Mouse (Mus musculus) hindbrain, embryonic 14.5 days (tissue): ENCODE results near the gene Slc23a3. TPM values are rescaled to one million over a fixed set of nuclear protein-coding genes. Genes with fewer than 3 reads are reported as not detected.
A peak's percentile ranks its signal among the peaks of the same experiment; 100 is the strongest.

ENCODE experiments used
- ATAC-seq: fragments of 200-750 bp; cut with Nextera tagmentation; 2 replicates; pipeline ENCODE4 v1.8.0; 2017; ENCODE audit warnings: moderate number of reproducible peaks, mild to moderate bottlenecking, moderate TSS enrichment, moderate library complexity; ENCODE audit not compliant: low FRiP score
- DNase-seq: peaks from one replicate; pipeline ENCODE4 v3.0.0-alpha.2; 2015; ENCODE audit warnings: low spot score
- H3K27ac ChIP-seq: fragments of 300-500 bp; sonication (generic); 2 replicates; pipeline ENCODE4 v1.5.1; 2014; ENCODE audit warnings: mild to moderate bottlenecking, moderate library complexity
- H3K27me3 ChIP-seq: fragments of 300-500 bp; sonication (generic); 2 replicates; pipeline ENCODE4 v1.6.1; 2014; ENCODE audit warnings: mild to moderate bottlenecking, low read length, mixed read lengths; ENCODE audit not compliant: control insufficient read depth, insufficient read depth
- H3K36me3 ChIP-seq: fragments of 300-500 bp; sonication (generic); replicated peaks from 2 replicates; pipeline ENCODE4 v1.6.1; 2014; ENCODE audit not compliant: control insufficient read depth, insufficient read depth
- H3K4me1 ChIP-seq: fragments of 300-500 bp; sonication (generic); replicated peaks from 2 replicates; pipeline ENCODE4 v1.6.1; 2014; ENCODE audit warnings: antibody characterized with exemption, low read length, mixed read lengths; ENCODE audit not compliant: control insufficient read depth, insufficient read depth
- H3K4me2 ChIP-seq: fragments of 300-500 bp; sonication (generic); replicated peaks from 2 replicates; pipeline ENCODE4 v1.6.1; 2014; ENCODE audit warnings: mild to moderate bottlenecking, moderate library complexity
- H3K4me3 ChIP-seq: fragments of 300-500 bp; sonication (generic); replicated peaks from 2 replicates; pipeline ENCODE4 v1.5.1; 2014; ENCODE audit warnings: mild to moderate bottlenecking, low read length
- H3K9ac ChIP-seq: fragments of 300-500 bp; sonication (generic); 2 replicates; pipeline ENCODE4 v1.6.1; 2014
- H3K9me3 ChIP-seq: fragments of 300-500 bp; sonication (generic); 2 replicates; pipeline ENCODE4 v1.6.1; 2016; ENCODE audit warnings: low read length; ENCODE audit not compliant: control insufficient read depth
- WGBS: fragments of 180-500 bp; shearing (Covaris S2); extraction: QIAGEN DNeasy Blood & Tissue Kit; methylation state at CpG from one replicate; pipeline ENCODE4 v1.1.7; 2014; 5-methylcytosine and 5-hydroxymethylcytosine counted together
- polyA plus RNA-seq: library from polyadenylated mRNA; unstranded; fragments of >200 nt; fragmentation: Nextera tagmentation; extraction: Ambion mirVana; gene quantifications from 2 replicates; pipeline ENCODE4 v1.2.1, GENCODE M21; 2014

The Slc23a3 gene
- polyA plus RNA-seq, 1 experiment from 2014 or later, result not detected

DNA sequence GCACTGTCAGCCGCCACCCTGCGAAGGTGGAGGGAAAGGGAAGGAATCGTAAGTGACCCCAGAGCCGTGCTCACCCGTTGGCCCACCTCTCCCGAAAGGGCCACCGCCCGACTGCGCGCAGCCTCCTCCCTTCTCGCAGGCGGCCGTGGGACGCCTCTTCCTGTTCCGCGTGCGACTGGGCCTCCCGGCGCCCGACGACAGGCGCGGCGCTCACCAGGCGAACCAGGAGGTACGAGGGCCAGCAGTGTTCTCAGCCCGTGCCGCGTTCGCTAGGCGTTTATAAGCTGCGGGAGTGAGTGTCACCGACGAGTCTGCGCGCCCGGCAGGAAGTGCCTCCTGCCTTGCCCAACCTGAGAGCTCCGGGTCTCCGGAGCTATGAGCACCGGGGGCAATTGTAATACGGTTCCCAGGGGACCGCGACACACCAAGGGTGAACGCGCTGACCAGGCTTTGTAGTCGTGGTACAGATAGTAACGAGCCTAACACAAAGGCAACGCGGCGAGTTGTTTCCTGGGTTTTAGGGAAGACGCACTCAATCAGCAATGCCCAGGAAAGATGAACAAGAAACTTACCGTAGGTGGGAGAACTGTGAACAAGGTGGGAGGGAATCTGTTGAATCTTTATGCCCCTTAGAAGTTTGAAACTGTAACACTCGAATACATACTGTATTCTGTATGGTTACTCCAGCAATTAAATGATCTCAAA, 7.9 kb upstream of the Slc23a3 start:
- Histone ChIP-seq H3K4me3 (peak overlapping the region; percentile 85), H3K9ac (peak overlapping the region; percentile 96), H3K27ac (peak overlapping the region; percentile 96), H3K27me3 (no peaks in the 10 kb centered on the region), H3K9me3 (no peaks in the 10 kb centered on the region), H3K4me1 (peaks cover 22% of the 10 kb centered on the region), H3K36me3 (peaks cover 57% of the 10 kb centered on the region), H3K4me2 (peak overlapping the region; percentile 82)
- DNase-seq, result peak; percentile 38
- under 1% methylated on average over 53 of the region's 53 CpGs for WGBS
- ATAC-seq, result 0 out of 2 replicates have a peak, but pooled peaks have one; percentile 9

DNA sequence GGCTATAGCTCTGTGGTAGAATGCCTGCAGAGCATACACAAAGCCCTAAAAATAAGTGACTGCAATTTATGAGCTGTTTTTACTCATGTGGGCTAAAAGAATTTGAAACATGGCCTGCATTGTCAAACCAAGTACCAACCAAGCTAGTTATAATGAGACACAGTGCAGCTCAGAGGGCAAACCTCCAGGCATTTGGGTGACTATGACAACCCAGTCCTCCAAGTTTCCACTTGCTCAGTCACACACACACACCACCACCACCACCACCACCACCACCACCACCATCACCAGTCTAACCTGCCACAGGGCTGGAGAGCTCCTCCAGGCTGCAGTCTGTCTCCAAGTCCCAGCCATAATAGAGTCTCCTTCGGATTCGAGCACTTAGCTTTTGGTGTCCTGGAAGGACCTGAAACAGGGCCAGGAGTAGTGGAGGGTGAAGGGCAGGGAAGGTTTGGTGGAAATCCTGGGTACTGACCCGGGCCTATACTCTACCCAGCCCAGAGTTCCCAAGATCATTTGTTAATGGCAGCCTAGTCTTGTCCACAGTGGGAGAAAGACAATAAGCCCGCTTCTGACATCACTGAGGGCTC, 7.0 kb upstream of the Slc23a3 start:
- no peaks in the 10 kb centered on the region for H3K9me3 ChIP-seq
- peak overlapping the region; percentile 96; the same call in 1 of the 2 replicates for H3K27ac ChIP-seq
- ATAC-seq (no peak), DNase-seq (no peak)
- H3K4me1 ChIP-seq, result peaks cover 22% of the 10 kb centered on the region
- H3K4me2 ChIP-seq, result peak overlapping the region; percentile 82
- peak overlapping the region; percentile 85 for H3K4me3 ChIP-seq
- peak overlapping the region; percentile 96 for H3K9ac ChIP-seq
- H3K27me3 ChIP-seq, result no peaks in the 10 kb centered on the region
- WGBS, result 56% methylated on average over 4 of the region's 4 CpGs
- H3K36me3 ChIP-seq, result peaks cover 57% of the 10 kb centered on the region

DNA sequence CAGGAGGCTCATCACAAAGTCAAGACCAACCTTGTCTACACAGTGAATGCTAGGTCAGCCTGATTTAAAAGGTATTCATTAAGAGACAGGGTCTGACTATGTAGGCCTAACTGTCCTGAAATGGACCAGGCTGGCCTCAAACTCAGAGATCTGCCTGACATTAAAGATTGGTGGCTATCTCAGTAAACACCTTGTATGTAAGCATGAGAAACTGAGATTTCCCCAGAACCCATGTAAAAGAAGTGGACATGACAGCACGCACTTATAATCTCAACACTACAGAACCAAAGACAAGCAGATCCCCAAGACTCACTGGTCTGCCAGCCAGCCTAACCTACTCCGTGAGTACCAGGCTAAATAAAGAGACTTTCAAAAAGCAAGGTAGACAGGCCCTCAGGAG, 4.8 kb upstream of the Slc23a3 start:
- no peak for DNase-seq
- 93% methylated on average over 2 of the region's 2 CpGs for WGBS
- no peak for ATAC-seq
- no peak overlapping the region for H3K9ac ChIP-seq
- H3K27me3 ChIP-seq, result no peaks in the 10 kb centered on the region
- H3K4me3 ChIP-seq, result no peak overlapping the region
- H3K27ac ChIP-seq, result no peak overlapping the region
- no peaks in the 10 kb centered on the region for H3K9me3 ChIP-seq
- H3K4me2 ChIP-seq, result no peak overlapping the region
- peaks cover 11% of the 10 kb centered on the region for H3K4me1 ChIP-seq
- peaks cover 47% of the 10 kb centered on the region for H3K36me3 ChIP-seq

DNA sequence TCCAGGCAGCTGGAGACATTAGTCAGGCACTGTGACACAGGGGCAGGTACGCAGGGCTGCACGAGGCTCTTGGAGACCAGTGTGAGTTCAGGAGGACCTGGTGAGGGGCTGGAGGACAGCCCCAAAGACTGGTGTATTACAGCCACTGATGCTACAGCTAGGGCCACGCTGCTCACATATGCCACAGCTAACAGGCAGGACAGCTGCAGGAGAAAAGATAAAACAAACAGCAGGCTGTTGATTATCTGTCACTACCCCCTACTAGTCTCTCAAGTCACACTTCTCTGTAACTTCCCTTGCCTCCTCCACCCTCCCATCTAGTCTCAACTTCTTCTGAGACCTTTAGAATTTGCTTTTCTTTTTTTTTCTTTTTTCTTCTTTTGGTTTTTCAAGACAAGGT, 3.0 kb upstream of the Slc23a3 start:
- Histone ChIP-seq H3K27me3 (no peaks in the 10 kb centered on the region), H3K4me2 (no peak overlapping the region), H3K4me1 (peaks cover 9% of the 10 kb centered on the region), H3K36me3 (peaks cover 47% of the 10 kb centered on the region), H3K27ac (no peak overlapping the region), H3K9ac (no peak overlapping the region), H3K9me3 (no peaks in the 10 kb centered on the region), H3K4me3 (no peak overlapping the region)
- DNase-seq, result no peak
- WGBS, result 91% methylated on average over 3 of the region's 3 CpGs
- ATAC-seq, result no peak

DNA sequence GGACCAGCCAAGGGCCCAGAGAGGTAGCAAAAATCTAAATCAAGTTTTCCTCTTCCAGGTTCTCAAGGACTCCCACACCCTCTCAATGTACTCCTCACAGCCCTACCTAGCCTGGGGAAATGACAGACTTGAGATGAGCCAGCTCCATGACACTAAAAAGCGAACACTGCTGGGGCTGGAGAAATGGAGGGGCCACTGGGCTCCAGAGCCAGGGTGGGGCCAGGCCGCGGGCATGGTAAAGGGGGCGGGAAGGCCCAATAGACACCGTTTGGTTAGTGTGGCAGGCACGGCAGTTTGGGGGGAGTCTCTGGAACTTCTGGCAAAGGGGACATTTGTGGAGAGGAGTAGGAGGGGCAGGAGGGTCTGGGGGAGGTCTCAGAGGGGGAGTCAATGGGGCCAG, 2.6 kb upstream of the Slc23a3 start:
- Histone ChIP-seq H3K9ac (no peak overlapping the region), H3K27me3 (no peaks in the 10 kb centered on the region), H3K4me3 (no peak overlapping the region), H3K4me1 (peaks cover 9% of the 10 kb centered on the region), H3K9me3 (no peaks in the 10 kb centered on the region), H3K27ac (no peak overlapping the region), H3K4me2 (no peak overlapping the region), H3K36me3 (peaks cover 47% of the 10 kb centered on the region)
- WGBS, result 91% methylated on average over 6 of the region's 6 CpGs
- ATAC-seq (no peak), DNase-seq (no peak)

DNA sequence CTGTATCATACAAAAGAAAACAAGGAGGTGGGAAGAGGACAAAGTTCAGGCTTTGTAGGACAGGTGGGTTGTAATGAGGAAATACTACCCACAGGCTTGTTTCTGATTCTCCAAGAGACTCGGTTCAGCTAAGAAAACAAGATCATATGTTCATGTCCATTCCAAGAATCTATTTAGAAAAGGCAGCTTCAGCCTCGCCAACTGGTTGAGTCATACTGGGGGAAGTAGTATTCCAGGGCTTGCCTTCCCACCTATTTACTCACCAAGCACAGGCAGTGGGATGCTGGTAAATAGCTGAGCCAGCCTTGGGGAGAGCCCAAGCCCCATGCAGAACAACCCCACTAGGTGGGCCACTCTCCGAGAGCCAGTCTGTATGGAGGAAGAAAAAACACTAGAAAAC, 5.0 kb downstream of the Slc23a3 start:
- Histone ChIP-seq H3K36me3 (no peaks in the 10 kb centered on the region), H3K4me1 (peaks cover 3% of the 10 kb centered on the region; the same call in 1 of the 2 replicates), H3K9me3 (no peaks in the 10 kb centered on the region), H3K4me2 (no peak overlapping the region), H3K4me3 (no peak overlapping the region), H3K27me3 (no peaks in the 10 kb centered on the region), H3K27ac (no peak overlapping the region), H3K9ac (no peak overlapping the region)
- ATAC-seq (no peak), DNase-seq (no peak)
- 77% methylated on average over 3 of the region's 3 CpGs for WGBS

DNA sequence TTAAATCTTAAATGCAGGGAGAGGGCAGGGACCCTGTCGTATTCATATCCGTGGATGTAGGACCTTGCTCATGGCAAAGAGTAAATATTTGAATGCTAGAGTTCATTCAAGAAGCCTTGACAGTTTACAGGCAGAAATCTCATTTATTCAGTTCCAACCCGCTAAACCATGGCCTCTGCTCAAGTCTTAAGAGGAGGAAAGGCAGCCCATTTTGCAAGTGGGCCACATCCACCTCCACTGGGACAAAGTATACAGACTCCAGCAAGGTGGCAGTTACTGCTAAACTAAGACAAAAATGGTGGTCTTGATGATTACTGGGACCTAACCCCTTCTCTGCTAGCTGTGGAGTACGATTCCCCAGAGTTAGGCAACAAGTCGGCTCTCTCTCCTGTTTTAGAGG, 8.3 kb downstream of the Slc23a3 start:
- Histone ChIP-seq H3K4me1 (peaks cover 3% of the 10 kb centered on the region; the same call in 1 of the 2 replicates), H3K4me3 (peak overlapping the region; percentile 58), H3K4me2 (peak overlapping the region; percentile 60), H3K27me3 (no peaks in the 10 kb centered on the region), H3K27ac (peak overlapping the region; percentile 92; the same call in 1 of the 2 replicates), H3K9ac (peak overlapping the region; percentile 64), H3K9me3 (no peaks in the 10 kb centered on the region), H3K36me3 (no peaks in the 10 kb centered on the region)
- DNase-seq (no peak), ATAC-seq (no peak)
- 40% methylated on average over 5 of the region's 5 CpGs for WGBS

DNA sequence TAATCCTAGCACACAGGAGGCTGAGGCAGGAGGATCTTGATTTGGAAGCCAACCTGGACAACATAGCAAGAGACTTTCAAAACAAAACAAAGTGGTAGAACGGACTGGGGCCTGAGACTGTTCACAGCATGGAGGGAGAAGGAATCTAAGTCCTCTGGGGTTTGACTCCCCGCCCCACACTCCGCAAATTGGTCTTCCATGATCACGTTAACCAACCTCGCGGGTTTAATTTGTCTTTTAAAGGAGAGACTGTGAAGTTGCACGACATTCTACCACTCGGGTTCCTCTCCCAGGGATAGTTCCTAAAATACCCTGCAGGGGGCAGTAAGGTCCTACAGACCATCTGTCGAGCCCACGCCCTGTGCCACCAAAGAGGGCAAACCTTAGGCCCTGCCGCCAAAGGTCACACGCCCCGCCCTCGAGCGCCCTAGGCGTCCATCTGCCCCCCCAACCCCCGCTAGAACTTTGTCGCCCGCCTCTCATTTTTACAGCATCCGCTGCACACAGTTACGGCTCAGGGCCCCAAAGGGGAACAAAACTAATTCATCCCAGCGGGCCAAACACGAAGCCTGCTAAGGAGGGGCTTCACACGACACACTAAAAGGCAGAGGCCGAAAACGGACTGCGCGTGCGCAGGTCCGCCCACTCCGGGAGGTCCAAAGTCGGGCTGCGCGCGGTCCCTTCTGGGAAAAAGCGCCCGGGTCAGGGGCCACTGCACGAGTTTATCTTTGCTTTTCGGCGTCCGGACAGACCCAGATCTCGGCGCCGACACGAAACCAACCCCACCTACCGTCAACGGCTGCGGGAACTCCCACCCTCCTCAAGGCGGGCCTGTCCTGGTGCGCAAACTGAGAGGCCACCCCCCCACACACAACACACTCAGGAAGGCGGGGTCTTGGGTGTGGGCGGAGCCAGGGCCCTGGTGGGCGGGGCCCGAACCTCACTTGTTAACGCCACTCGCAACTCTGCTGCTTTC, 9.1 kb downstream of the Slc23a3 start, which contains the start of gene Nhej1:
Gene Nhej1 (minus strand): TSS at position 855 of the 976 bp plus-strand sequence.
- peaks cover 3% of the 10 kb centered on the region; the same call in 1 of the 2 replicates for H3K4me1 ChIP-seq
- peak within 1 kb of the TSS; percentile 64 for H3K9ac ChIP-seq
- H3K4me3 ChIP-seq, result peak within 1 kb of the TSS; percentile 58
- peak within 1 kb of the TSS; percentile 60 for H3K4me2 ChIP-seq
- ATAC-seq, result peak; percentile 95
- peak; percentile 98 for DNase-seq
- H3K9me3 ChIP-seq, result no peaks in the 10 kb centered on the region
- 2% methylated on average over 56 of the region's 56 CpGs for WGBS
- no peaks in the 10 kb centered on the region for H3K27me3 ChIP-seq
- H3K36me3 ChIP-seq, result no peaks in the 10 kb centered on the region
- peak within 1 kb of the TSS; percentile 92 for H3K27ac ChIP-seq

DNA sequence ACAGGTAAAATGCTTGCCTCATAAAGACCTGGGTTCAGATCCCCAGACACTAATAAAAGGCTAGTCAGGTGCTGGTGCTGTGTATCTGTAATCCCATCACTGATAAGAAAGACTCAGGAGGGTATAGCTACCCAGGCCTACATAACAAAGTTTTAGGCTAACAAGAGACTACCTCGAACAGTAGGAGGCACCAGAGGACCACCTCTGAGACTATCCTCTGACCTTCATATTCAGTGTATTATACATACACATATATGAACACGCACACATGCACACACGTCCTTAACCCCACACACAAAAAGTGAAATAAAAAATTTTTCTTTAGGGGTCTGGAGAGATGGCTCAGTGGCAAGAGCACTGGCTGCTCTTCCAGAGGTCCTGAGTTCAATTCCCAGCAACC, 11.5 kb downstream of the Slc23a3 start:
- Histone ChIP-seq H3K27me3 (no peaks in the 10 kb centered on the region), H3K36me3 (no peaks in the 10 kb centered on the region), H3K4me1 (peaks cover 3% of the 10 kb centered on the region; the same call in 1 of the 2 replicates), H3K9me3 (no peaks in the 10 kb centered on the region), H3K4me3 (no peak overlapping the region), H3K4me2 (no peak overlapping the region), H3K27ac (no peak overlapping the region), H3K9ac (no peak overlapping the region)
- WGBS, result 86% methylated on average over 3 of the region's 3 CpGs
- ATAC-seq, result no peak
- no peak for DNase-seq
